Mouse (Mus musculus) kidney, adult 2 months (tissue): ENCODE results near the gene Olfr1392.

ENCODE experiments used
- CTCF ChIP-seq: fragments of 200-500 bp; conservative IDR thresholded peaks from 2 replicates; pipeline ENCODE4 v1.5.1; 2011; ENCODE audit warnings: low read depth, mild to moderate bottlenecking, control low read depth, low read length, moderate library complexity, mixed read lengths; ENCODE audit not compliant: insufficient read depth, insufficient read length
- POLR2A ChIP-seq: fragments of 200-500 bp; IDR thresholded peaks from one replicate; pipeline ENCODE4 v1.6.1; 2011; ENCODE audit warnings: low read depth, low read length, control low read depth

GRCm38 (mm10) chr11:49265101-49265500 lies 20.0 kb upstream of the Olfr1392 start:
- no peak for TF ChIP-seq POLR2A
- no peak for TF ChIP-seq CTCF
